Mouse (Mus musculus) kidney, adult 2 months (tissue): ENCODE measurements around the gene Klhl36.

ENCODE experiments used
- CTCF ChIP-seq: fragments of 200-500 bp; conservative IDR thresholded peaks from 2 replicates; pipeline ENCODE4 v1.5.1; 2011; ENCODE audit warnings: low read depth, mild to moderate bottlenecking, control low read depth, low read length, moderate library complexity, mixed read lengths; ENCODE audit not compliant: insufficient read depth, insufficient read length
- POLR2A ChIP-seq: fragments of 200-500 bp; IDR thresholded peaks from one replicate; pipeline ENCODE4 v1.6.1; 2011; ENCODE audit warnings: low read depth, low read length, control low read depth

DNA sequence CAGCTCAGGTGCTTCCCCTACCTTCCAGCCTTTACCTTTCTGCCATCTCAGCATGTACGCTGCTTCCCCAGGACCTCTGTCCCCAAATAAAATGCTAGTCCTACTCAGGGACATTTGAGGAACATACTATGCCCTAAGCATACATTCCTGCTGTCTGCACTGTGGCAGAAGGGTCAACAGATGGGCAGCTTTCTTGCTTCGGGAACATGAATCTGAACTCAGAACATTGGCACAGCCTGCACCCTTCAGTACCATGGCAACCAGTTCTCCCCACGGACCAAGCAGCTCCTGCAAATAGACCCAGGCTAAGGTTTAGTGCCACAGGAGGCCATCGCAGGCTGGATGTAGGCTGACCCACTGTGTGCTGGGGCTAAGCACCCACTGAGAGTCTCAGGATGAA, 25.2 kb upstream of the Klhl36 start:
- TF ChIP-seq POLR2A: no peak
- no peak for TF ChIP-seq CTCF
